Mouse (Mus musculus): ENCODE measurements around the gene Rprml.

The Rprml gene

DNA sequence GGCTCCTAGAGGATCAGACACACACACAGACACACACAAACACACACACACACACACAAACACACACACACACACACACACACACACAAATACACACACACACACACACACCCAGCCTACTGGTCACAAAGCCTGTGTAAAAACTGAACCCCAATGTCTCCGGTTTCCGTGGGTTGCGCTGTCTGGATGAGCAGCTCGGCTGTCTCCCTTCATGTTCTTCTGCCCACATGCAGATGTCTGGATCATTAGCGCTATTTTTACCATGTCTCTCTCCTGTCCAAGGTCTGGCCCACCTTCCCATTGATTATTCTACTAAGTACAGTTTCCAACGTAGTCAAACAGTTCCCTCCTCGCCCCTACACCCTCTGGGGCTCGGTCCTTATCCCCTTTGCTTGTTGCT is 13.7 kb downstream of the Rprml start:
- DNase-seq (ENCODE audit: low spot score) = no peak

DNA sequence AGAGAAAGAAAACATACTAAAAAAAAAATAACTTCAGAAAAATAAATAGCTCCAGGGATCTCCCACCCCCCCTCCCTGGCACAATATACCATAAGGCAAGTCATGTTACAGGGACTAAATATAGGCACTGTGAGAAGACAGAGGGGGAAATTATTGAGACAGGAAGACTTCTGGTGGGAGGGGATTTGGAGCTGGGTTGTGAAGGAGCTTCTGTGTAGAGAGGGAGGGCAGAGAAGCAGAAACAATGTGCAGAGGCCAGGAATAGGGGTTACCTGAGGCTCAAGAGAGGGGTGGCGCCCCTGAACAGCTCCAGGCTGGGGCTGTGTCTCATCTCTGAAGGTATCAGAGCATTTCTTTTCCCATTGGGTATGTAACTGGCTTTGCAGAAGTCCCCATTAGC is 16.3 kb downstream of the Rprml start:
- DNase-seq (ENCODE audit: low spot score) = no peak

DNA sequence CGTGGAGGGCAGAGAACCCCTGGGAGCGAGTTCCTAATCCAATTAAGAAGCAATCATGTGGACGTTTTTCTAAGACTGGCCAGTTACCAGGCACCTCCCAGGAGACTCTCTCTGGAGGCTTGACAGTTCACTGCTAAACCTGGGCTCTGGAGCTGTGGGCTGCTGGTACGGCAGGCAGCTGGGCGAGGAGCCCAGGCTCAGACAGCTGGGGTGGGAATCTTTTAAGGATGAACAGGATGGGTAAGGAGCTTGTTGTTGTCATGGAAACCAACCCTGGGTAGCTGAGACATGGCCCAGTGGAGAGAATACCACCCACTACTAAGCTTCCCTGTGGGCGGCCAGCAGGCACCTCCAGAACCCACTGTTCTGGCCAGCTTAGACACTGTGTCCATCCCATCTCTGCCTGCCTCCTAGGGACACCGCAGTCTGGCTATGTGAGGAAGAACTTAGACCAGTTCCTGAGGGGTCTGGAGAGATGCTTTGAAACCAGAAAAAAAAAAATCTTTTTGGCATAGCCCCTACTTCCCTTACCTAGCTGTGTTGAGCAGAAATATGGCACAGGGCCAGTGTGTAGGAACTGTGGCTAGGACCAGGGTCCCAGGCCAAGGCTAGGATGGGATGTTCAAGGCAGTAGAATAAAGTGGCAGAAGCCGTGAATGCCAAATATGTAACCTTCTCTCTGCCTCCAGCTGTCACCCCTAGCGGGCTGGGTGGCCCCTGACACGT is 17.0 kb downstream of the Rprml start:
- DNase-seq (ENCODE audit: low spot score) = no peak

DNA sequence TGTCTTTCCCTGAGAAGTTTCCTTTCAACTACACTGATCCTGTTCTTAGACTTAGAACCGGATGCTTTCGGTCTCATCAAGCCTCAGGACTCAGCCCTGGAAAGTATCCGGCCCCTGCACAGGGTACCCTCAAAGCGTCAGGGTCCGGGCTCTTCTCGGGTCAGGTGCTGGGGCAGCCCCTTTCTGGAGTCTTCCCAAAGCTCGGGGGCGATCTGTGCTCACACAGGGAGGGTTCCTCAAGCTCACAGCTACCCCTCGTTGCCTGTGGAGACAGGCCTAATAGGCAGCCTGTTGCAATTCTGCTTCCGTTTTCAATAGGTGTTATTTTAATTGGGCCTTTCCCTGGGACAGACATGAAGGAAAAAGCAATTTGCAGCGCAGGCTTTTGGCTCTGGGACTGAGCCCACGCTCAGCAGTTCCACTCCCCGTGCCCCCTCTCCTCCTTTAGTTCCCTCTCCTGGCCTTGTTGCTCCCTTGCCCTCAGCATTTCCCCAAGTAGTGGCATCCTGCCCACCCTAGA is 17.6 kb downstream of the Rprml start:
- DNase-seq (ENCODE audit: low spot score) = no peak

DNA sequence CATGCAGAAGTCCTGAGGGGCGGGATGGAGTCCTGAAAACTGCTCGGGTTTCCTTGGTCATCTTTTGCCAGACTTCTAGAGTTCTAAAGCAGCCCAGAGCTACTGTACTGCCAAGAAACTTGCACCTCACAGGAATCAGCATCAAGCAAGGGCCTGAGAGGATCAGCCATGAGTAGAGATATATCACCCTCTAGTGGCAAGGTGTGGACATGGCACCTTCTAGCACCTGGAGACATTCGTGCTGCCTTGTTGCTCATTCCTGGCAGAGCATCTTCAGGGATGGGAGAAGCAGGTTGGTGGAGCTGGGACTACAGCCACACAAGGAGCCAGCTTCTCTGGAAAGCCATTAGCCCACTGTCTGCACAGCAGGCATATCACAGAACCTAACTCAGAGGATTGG is 26.2 kb downstream of the Rprml start:
- DNase-seq (ENCODE audit: low spot score) = peak; percentile 85

DNA sequence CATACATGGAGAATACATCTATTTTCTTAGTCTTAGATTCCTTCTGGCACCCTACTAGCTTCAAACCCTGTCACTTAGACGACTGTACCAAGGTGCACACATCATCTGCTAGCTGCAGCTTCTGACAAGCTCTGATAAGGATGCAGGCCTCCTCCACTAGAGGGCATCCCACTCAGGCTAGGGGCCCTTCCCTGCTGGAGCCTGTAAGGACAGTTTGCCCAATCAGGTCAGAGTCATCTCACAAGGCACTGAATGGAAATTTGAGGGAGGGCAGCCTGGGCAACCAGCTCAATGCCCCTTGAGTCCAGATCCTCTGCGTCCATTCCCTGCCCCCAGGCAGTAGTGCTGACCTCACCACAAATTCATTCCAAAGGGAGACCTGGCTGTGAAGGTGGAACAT is 27.7 kb downstream of the Rprml start:
- peak; percentile 78 for DNase-seq (ENCODE audit: low spot score)

DNA sequence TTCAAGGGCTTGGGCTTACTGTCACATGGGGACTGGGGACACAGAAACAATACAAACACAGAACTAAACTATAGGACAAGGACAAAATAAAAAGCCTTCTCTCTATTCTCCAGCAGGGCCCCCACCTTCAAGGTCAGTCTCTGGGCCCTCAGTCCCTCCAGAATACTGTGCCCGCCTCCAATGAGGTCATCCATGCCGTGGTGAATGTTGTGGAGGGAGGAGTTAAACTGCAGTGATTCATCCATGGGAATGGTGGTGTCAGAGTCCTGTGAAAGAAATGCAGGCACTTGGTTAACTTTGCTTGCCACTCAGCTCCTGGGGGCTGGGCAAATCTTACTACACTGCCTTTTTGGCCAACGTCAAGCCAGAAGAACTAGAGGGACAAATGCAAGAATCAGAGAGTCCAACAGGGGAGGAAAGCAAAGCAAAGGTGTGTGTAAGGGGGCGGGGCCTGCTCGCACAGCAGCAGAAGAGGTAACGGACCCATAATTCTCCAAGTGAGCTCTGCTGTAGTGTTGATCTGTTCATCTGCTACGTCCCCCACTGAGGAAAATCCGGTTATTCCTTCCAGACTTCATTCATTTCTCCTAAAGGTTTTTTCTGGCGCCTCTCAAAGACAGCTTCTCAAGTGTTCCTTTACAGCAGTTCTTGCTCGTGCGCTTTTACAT is 34.4 kb downstream of the Rprml start:
- no peak for DNase-seq (ENCODE audit: low spot score)

DNA sequence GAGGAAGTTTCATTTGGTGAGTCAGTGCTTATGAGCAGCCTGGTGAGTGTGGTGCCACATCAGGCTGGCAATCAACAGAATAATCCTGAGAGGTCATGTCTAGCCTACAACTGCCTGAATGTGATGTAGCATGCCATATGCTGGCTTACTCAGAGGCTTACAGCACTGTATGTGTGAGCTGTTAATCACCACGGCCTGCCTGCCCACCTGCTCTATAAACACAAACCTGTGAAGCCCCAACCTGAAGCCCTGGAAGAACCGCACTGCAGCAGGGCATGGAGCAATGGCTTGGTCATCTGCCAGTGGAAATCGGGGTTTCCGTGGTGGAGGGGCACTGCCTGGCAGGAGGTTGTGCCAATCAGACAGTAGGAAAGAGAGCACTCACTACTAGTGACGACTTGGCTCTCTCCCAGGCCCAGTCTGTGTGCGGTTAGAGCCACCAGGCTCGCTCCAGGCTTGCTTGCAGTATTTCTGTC is 35.9 kb downstream of the Rprml start:
- no peak for DNase-seq (ENCODE audit: low spot score)

DNA sequence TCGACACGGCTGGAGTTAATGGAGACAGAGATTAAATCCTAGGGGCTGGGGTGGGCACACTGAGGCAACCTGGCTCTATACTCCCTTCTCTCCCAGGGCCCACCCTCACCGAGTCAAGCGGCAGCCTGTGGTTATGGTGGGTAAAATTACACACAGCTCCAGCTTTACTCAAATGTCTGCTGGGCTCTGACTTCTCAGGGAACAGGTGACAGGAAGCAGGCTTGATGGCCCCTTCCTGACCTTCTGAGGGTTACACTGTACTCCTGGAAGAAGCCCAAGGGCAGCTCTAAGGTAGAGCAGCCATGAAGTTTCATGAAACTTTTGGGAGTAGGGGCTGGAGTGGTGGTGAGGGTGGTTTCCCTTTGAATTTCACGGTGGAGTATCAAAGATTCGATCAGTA is 37.3 kb downstream of the Rprml start:
- no peak for DNase-seq (ENCODE audit: low spot score)

DNA sequence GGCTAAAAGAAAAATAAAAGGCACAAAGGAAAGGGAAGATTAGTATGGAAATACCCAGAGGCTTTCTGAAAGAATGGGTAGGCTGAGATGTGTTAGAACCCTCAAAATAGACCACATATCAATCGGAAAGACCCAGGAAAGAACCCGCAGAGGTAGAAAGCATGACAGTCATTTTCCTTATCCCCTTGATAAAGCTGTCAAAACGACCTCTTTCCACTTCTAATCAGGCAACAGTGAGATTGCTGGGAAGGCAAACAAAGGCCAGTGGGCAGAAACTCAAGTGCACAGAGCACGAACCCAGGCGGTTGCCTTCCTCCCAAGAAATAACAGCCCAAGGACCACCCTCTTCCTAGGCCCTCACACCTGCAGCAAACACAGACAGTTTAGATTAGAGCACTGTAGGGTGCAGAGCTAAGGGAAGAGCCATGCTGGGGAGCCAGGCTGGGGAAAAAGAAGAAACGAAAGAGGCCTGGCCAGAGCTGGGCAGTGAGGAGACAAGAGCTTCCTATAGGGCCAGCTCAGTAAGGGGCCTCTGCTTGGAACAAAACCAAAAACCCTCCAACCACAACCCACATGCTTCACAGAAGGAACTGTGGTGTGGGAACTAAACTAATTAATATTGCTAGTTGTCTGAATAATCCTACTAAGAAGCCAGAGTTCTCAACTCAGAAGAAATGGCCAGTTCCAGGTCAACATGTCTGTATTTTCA is 39.1 kb downstream of the Rprml start:
- DNase-seq (ENCODE audit: low spot score) = no peak

DNA sequence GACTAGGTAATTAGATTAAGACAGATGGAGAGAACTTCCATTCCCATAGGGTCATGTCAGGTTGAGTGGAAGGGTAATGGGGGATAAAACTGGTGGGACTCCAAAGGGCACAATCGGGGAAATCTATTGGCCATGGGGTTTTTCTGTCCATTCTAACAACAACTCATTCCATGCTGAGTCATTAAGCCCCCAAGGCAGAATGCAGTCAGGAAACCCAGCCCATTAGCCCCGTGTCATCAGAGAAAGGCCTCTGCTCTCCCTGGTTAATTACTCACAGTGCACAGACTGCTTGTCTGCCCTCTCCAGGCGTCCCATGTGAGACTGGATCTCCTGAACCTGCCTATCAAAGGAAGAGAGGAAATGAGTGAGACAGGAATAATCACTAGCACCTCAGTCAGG is 39.6 kb downstream of the Rprml start:
- DNase-seq (ENCODE audit: low spot score) = peak; percentile 13

DNA sequence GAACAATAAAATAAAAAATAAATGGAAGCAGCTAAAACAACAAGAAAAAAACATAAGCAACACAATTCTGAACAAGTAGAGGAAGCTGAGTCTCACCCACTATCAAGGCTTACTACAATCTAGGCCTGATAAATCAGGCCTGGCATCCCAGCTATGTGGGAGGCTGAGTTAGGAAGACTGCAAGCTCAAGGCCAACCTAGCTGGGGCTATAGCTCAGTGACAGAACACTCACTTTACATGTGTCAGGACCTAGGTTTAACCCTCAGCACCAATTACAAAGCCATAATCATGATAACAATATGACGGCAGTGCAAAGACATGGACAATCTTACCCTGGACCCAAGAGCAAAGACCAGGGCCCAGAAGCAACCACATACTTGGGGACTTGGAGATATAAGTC is 41.7 kb downstream of the Rprml start:
- no peak for DNase-seq (ENCODE audit: low spot score)

DNA sequence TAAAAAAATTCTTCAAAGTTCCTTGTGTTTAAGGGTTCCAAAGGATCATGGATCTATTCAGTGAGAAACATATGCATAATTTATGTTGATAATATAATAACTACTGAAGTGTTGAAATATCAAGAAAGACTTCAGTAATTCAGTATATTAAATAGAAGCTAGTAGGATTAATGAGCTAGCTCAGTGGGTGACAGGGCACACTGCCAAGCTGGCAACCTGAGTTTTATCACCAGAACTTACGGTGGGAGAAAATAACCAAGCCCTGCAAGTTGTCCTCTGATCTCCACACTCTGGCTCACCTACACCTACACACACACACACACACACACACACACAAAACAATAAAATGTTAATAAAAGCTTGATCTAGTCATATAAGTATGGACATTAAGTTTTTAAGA is 43.9 kb downstream of the Rprml start:
- DNase-seq (ENCODE audit: low spot score) = no peak

DNA sequence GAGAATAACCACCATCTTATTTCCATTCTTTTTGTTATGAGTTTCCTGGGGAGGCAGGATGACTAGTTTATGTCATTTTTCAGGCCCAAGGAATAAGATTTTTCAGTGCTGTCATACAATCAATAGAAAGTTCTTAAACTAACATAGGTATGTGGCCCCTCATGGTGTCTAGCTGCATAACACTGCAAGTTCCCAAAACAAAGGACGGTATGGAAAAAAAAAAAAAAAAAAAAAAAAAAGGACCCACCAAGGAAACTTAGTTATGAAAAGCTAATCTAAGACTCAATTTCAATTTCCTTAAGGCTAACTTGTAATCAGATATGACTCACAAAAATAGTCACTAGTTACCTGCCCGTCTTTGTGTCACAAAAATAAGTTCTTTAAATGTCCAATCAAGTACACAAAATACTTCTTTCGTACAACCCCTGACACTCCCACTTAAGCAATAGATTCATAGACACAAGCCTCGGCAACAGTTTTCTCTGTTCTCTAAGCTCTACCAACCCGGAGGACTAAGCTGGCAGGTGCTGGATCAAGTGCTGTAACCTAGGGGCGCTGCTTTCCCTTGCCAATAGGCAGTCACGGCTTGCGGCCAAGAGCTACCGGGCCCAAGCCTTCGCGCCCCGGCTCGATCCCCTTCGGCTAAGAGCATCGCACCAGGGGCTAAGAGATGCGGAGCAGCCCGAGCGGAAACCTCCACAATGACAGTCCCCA is 47.6 kb downstream of the Rprml start:
- peak; percentile 68 for DNase-seq (ENCODE audit: low spot score)

DNA sequence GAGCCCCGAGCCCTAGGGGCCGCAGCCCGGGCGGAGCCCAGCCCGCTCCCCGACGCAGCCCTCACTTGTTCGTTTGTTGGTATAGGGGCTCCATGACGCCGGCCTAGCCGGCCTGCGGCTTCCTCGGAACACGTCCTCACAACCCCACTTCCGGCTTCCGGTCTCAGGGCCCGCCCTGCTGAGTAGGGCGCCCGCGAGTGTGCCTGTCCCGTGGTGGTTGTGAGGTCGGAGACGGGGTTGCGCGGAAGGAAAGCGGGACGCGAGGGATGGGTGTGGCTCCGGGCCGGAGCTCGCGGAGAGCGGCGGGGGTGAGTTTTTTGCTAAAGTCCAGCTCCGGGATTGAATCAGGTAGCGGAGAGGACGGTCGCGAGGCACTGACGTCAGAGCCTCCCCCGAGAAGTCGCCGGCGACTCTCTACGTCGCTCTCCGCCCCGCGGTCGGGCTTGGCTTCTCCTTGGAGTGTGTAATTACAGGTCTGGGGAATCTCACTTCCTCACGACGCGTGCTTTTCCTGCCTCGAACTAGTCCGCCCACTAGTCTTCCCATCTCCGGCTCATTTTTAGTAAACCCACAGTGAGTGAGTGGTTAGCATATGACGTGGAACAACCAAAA is 48.3 kb downstream of the Rprml start, which contains the start of gene Gosr2:
Gosr2 (minus strand) TSS at position 334 of the 612 bp plus-strand sequence.
- peak; percentile 95 for DNase-seq (ENCODE audit: low spot score)

DNA sequence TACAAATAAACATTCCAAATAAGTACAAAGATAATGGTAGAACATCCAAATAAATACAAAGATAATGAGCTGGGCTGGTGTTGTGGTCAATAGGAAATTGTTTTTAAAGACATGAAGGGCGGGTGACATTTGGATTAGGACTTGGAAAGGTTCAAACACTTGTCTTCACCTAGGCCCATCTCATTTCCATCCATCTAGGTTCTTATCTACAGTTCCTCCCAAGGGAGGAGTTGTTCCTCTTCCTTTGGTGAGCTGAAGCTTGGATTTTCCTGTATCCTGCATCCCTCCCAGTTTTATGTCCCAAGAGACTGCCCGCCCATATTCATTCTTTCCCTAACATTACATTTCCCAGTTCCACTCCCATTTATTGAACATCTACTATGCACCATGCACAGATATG is 48.9 kb downstream of the Rprml start:
- DNase-seq (ENCODE audit: low spot score) = peak; percentile 5
